Mouse (Mus musculus): ENCODE measurements around the gene Mtg1. TPM values are rescaled to one million over a fixed set of nuclear protein-coding genes. Genes with fewer than 3 reads are reported as not detected.

Mtg1 gene
- total and polyA plus RNA-seq, 3 experiments, result 25.2 to 46.2 (median 27.3) TPM

DNA sequence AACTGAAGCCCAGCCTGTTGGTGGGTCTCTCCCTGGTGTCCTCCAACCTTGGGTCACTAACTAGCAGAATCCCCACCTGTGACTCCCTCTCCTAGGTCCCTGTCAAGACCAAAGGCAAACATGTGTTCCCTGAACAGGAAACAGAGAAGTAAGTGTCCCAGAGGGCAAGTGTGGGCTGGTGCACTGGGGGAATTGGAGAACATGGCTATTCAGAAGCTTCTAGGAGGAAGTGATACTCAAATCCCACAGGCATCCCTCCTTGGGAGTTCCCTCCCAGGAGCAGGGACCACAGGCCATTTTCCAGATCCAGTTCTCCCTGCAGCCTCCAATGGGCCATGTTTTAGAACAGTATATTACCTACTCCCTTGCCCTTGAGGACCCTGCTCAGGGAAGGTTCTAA, 41.3 kb upstream of the Mtg1 start:
- DNase-seq, result no peak
- H3K27me3 ChIP-seq (ENCODE audit: control insufficient read depth, insufficient read depth, low read length), result no peaks in the 10 kb centered on the region
- H3K36me3 ChIP-seq (ENCODE audit: control insufficient read depth, insufficient read depth, low read length), result no peaks in the 10 kb centered on the region
- intact Hi-C loops (cut with DNase I), result no loop called here
- no peak overlapping the region for H3K27ac ChIP-seq
- no peaks in the 10 kb centered on the region for H3K4me1 ChIP-seq (ENCODE audit: control insufficient read depth, insufficient read depth, low read length)
- H3K4me3 ChIP-seq, result no peak overlapping the region
- no peak for TF ChIP-seq EP300 (IDR thresholded peaks at IDR 0.05; ENCODE audit: insufficient read depth, low read depth, low read length)
- TF ChIP-seq CTCF (IDR thresholded peaks at IDR 0.05), result no peak
- TF ChIP-seq POLR2A (IDR thresholded peaks at IDR 0.05; ENCODE audit: insufficient read depth, low read depth, low read length), result no peak
- H3K9ac ChIP-seq (ENCODE audit: low read depth, low read length), result no peak overlapping the region
- H3K79me2 ChIP-seq (replicated peaks; ENCODE audit: control insufficient read depth, insufficient read depth, low read length), result no peaks in the 10 kb centered on the region

DNA sequence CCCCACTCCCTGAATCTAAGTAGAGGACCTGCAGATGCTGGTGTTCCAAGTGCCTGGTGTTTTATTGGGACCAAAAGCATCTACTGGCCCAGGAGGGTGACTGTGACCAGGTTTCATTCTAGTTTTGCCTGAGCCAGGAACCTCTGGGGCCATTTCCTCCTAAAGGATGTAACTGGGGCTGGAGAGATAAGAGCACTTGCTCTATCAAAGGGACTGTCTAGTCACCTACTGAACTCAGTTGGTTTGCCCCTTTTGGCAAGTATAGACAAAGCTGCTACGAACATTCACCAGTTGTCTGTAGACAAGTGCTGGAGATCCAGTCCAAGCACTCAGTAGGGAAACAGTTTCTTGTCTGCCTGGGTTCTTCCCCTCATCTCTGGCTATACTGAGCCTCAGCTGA, 38.9 kb upstream of the Mtg1 start:
- WGBS, result 55% methylated on average over 1 of the region's 1 CpGs
- H3K9ac ChIP-seq (ENCODE audit: low read depth, low read length), result no peak overlapping the region
- H3K4me3 ChIP-seq, result no peak overlapping the region
- no peaks in the 10 kb centered on the region for H3K36me3 ChIP-seq (ENCODE audit: control insufficient read depth, insufficient read depth, low read length)
- TF ChIP-seq EP300 (IDR thresholded peaks at IDR 0.05; ENCODE audit: insufficient read depth, low read depth, low read length) (no peak), POLR2A (IDR thresholded peaks at IDR 0.05; ENCODE audit: insufficient read depth, low read depth, low read length) (no peak), CTCF (IDR thresholded peaks at IDR 0.05) (no peak)
- H3K4me1 ChIP-seq (ENCODE audit: control insufficient read depth, insufficient read depth, low read length), result peaks cover 2% of the 10 kb centered on the region; the same call in 1 of the 2 replicates
- no peaks in the 10 kb centered on the region for H3K27me3 ChIP-seq (ENCODE audit: control insufficient read depth, insufficient read depth, low read length)
- intact Hi-C loops (cut with DNase I), result no loop called here
- no peak for DNase-seq
- no peaks in the 10 kb centered on the region for H3K79me2 ChIP-seq (replicated peaks; ENCODE audit: control insufficient read depth, insufficient read depth, low read length)
- H3K27ac ChIP-seq, result no peak overlapping the region

DNA sequence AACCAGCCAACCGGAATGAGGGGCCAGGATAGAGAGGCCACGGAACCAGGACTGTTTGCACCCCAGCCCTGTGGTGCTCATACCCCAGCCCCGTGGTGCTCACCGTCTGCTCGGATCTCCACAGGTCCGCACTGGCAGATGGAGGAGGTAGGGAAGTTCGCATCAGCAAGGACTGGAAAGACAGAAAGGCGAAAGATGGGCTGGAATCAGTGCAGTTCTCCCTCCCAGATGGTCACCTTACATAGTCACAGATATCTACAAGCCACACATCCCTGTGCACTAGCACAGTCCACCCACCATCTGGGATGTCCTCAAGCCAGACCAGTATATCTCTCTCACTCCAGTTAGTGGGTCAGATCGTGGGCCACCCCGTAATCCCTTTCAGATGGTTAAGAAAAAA, 35.9 kb upstream of the Mtg1 start:
- Histone ChIP-seq H3K4me1 (ENCODE audit: control insufficient read depth, insufficient read depth, low read length) (peaks cover 2% of the 10 kb centered on the region; the same call in 1 of the 2 replicates), H3K27ac (0 out of 2 replicates have a peak overlapping the region, but pooled peaks have one; percentile 37), H3K4me3 (peak overlapping the region; percentile 65), H3K79me2 (replicated peaks; ENCODE audit: control insufficient read depth, insufficient read depth, low read length) (no peaks in the 10 kb centered on the region), H3K27me3 (ENCODE audit: control insufficient read depth, insufficient read depth, low read length) (no peaks in the 10 kb centered on the region), H3K36me3 (ENCODE audit: control insufficient read depth, insufficient read depth, low read length) (no peaks in the 10 kb centered on the region), H3K9ac (ENCODE audit: low read depth, low read length) (peak overlapping the region; percentile 68)
- TF ChIP-seq EP300 (IDR thresholded peaks at IDR 0.05; ENCODE audit: insufficient read depth, low read depth, low read length), result no peak; the same call in 1 of the 2 replicates
- TF ChIP-seq POLR2A (IDR thresholded peaks at IDR 0.05; ENCODE audit: insufficient read depth, low read depth, low read length), result no peak
- TF ChIP-seq CTCF (IDR thresholded peaks at IDR 0.05), result no peak
- 74% methylated on average over 10 of the region's 10 CpGs for WGBS
- intact Hi-C loops (cut with DNase I), result loop anchor here (1.0 kb wide), 1 partner anchor 65 kb away; the partner anchor contains the start of genes Tubgcp2 and Zfp511
- no peak for DNase-seq

DNA sequence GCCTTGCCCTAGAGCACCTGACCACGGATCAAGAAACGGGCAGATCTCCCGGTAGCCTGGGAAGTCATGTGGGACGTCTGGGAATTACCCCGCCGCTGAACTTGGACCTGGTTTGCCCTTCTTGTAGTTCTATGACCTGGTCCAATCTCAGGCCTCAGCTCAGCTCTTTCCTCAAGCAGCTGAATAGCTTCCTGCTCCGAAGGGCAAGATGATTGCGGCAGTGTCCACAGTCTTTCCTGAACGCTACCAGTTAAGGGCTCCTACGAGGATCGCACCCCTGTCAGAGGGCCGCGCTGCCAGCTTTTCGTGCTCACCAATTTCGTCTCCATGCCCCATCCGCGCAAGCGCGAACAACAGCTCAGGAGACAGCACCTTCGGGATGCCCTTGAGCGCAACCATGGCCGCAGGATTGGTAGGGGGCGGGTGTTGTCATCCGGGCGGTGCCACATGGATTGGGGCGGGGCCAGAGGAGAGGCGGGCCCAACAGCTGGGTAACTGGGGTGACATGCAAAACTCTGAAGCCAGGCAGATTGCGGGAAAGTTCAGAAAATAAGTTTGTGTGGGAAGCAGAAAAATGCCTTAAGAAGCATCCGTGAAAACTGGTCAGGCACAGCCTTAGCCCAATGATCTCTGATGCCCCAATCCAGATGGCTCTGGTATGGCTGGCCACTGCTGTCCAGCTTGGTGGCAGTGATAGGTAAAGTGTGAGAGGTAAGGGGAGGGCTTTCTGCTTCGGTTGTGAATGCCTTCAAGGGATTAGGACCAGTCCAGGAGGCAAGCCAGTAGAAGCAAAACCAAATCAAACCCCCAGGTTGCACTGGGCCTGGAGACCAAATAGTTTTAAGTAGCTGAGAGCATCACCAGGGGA, 35.1 kb upstream of the Mtg1 start, which contains the start of gene Fuom:
Fuom (minus strand) TSS at position 449 of the 868 bp plus-strand sequence.
- intact Hi-C loops (cut with DNase I), result loop anchor here (1.0 to 2.0 kb wide), 2 partner anchors 15 to 66 kb away; partner anchors contain the start of genes Echs1, Tubgcp2 and Zfp511
- Histone ChIP-seq H3K27me3 (ENCODE audit: control insufficient read depth, insufficient read depth, low read length) (no peaks in the 10 kb centered on the region), H3K27ac (peak within 1 kb of the TSS; percentile 85), H3K4me1 (ENCODE audit: control insufficient read depth, insufficient read depth, low read length) (peaks cover 2% of the 10 kb centered on the region; the same call in 1 of the 2 replicates), H3K36me3 (ENCODE audit: control insufficient read depth, insufficient read depth, low read length) (no peaks in the 10 kb centered on the region), H3K4me3 (peak within 1 kb of the TSS; percentile 65), H3K9ac (ENCODE audit: low read depth, low read length) (peak within 1 kb of the TSS; percentile 68), H3K79me2 (replicated peaks; ENCODE audit: control insufficient read depth, insufficient read depth, low read length) (no peaks in the 10 kb centered on the region)
- DNase-seq, result peak; percentile 90 to 91
- TF ChIP-seq CTCF (IDR thresholded peaks at IDR 0.05), result no peak
- TF ChIP-seq POLR2A (IDR thresholded peaks at IDR 0.05; ENCODE audit: insufficient read depth, low read depth, low read length), result peak; percentile 76
- TF ChIP-seq EP300 (IDR thresholded peaks at IDR 0.05; ENCODE audit: insufficient read depth, low read depth, low read length), result no peak
- under 1% methylated on average over 30 of the region's 30 CpGs for WGBS

DNA sequence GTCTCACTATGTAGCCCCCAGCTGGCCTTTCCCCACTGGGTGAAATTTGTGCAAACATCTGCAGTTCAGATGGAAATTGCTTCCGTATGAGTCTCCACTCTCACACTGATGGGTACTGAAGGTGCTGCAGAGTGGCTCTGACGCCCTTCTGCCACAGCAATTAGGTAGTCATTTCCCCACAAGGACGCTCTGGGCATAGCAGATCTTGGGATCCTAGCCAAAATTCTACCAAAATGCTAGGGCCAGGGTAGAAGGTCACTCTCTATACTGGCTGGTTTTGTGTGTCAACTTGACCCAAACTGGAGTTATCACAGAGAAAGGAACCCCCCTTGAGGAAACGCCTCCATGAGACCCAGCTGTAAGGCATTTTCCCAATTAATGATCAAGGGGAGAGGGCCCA, 33.4 kb upstream of the Mtg1 start:
- Histone ChIP-seq H3K4me3 (no peak overlapping the region), H3K4me1 (ENCODE audit: control insufficient read depth, insufficient read depth, low read length) (peaks cover 2% of the 10 kb centered on the region; the same call in 1 of the 2 replicates), H3K79me2 (replicated peaks; ENCODE audit: control insufficient read depth, insufficient read depth, low read length) (no peaks in the 10 kb centered on the region), H3K36me3 (ENCODE audit: control insufficient read depth, insufficient read depth, low read length) (no peaks in the 10 kb centered on the region), H3K9ac (ENCODE audit: low read depth, low read length) (no peak overlapping the region), H3K27me3 (ENCODE audit: control insufficient read depth, insufficient read depth, low read length) (no peaks in the 10 kb centered on the region), H3K27ac (no peak overlapping the region)
- intact Hi-C loops (cut with DNase I), result no loop called here
- TF ChIP-seq POLR2A (IDR thresholded peaks at IDR 0.05; ENCODE audit: insufficient read depth, low read depth, low read length) (no peak), CTCF (IDR thresholded peaks at IDR 0.05) (no peak), EP300 (IDR thresholded peaks at IDR 0.05; ENCODE audit: insufficient read depth, low read depth, low read length) (no peak)
- no peak for DNase-seq
- 70% methylated on average over 4 of the region's 4 CpGs for WGBS

DNA sequence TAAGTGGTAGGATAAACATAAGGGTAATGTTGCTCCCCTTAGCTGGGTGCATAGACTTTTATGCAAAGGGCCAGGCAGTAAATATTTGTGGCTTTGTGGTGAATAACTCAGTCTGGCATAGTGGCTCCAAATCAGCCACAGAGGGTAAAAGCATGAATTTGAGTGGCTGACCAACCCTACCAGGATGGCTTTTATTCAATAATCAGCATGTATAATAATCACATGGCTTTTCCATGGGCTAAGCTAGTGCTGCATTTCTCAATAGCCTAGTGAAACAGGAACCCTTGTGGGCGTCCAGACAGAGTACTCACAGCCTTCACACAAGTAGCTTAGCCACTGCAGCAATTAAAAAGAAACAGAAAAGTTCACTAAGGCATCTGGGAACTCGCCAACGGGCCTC, 25.4 kb upstream of the Mtg1 start:
- H3K9ac ChIP-seq (ENCODE audit: low read depth, low read length), result no peak overlapping the region
- DNase-seq, result no peak
- H3K4me3 ChIP-seq, result no peak overlapping the region
- WGBS, result 43% methylated on average over 3 of the region's 3 CpGs
- no peak for TF ChIP-seq POLR2A (IDR thresholded peaks at IDR 0.05; ENCODE audit: insufficient read depth, low read depth, low read length)
- H3K27me3 ChIP-seq (ENCODE audit: control insufficient read depth, insufficient read depth, low read length), result no peaks in the 10 kb centered on the region
- H3K79me2 ChIP-seq (replicated peaks; ENCODE audit: control insufficient read depth, insufficient read depth, low read length), result no peaks in the 10 kb centered on the region; the same call in 1 of the 2 replicates
- intact Hi-C loops (cut with DNase I), result no loop called here
- H3K4me1 ChIP-seq (ENCODE audit: control insufficient read depth, insufficient read depth, low read length), result no peaks in the 10 kb centered on the region; the same call in 1 of the 2 replicates
- no peak overlapping the region for H3K27ac ChIP-seq
- H3K36me3 ChIP-seq (ENCODE audit: control insufficient read depth, insufficient read depth, low read length), result 0 out of 2 replicates have a peak, but pooled peaks cover under 1% of the 10 kb centered on the region

Measured in heart, adult 2 months (tissue).